Mouse (Mus musculus) hindbrain, embryonic 13.5 days (tissue): Measurements from ENCODE around the gene Fev. TPM values are rescaled to one million over a fixed set of nuclear protein-coding genes. Genes with fewer than 3 reads are reported as not detected.

ENCODE experiments used
- ATAC-seq: fragments of 200-750 bp; cut with Nextera tagmentation; 2 replicates; pipeline ENCODE4 v1.8.0; 2017; ENCODE audit warnings: moderate TSS enrichment; ENCODE audit not compliant: low FRiP score
- H3K27ac ChIP-seq: fragments of 300-500 bp; sonication (generic); 2 replicates; pipeline ENCODE4 v1.5.1; 2015; ENCODE audit warnings: inconsistent platforms, mild to moderate bottlenecking, moderate library complexity
- H3K27me3 ChIP-seq: fragments of 300-500 bp; sonication (generic); 2 replicates; pipeline ENCODE4 v1.6.1; 2015; ENCODE audit warnings: mild to moderate bottlenecking, inconsistent platforms
- H3K36me3 ChIP-seq: fragments of 300-500 bp; sonication (generic); 2 replicates; pipeline ENCODE4 v1.6.1; 2015; ENCODE audit warnings: mild to moderate bottlenecking, inconsistent platforms
- H3K4me1 ChIP-seq: fragments of 300-500 bp; sonication (generic); replicated peaks from 2 replicates; pipeline ENCODE4 v1.6.1; 2015; ENCODE audit warnings: inconsistent platforms
- H3K4me2 ChIP-seq: fragments of 300-500 bp; sonication (generic); 2 replicates; pipeline ENCODE4 v1.6.1; 2015; ENCODE audit warnings: inconsistent platforms, mild to moderate bottlenecking, moderate library complexity
- H3K4me3 ChIP-seq: fragments of 300-500 bp; sonication (generic); 2 replicates; pipeline ENCODE4 v1.5.1; 2015; ENCODE audit warnings: mild to moderate bottlenecking, inconsistent platforms
- H3K9ac ChIP-seq: fragments of 300-500 bp; sonication (generic); 2 replicates; pipeline ENCODE4 v1.6.1; 2015; ENCODE audit warnings: mild to moderate bottlenecking, inconsistent platforms
- H3K9me3 ChIP-seq: fragments of 300-500 bp; sonication (generic); 2 replicates; pipeline ENCODE4 v1.6.1; 2016; ENCODE audit warnings: inconsistent platforms
- WGBS: fragments of 180-500 bp; shearing (Covaris S2); methylation state at CpG from one replicate; pipeline ENCODE4 v1.1.7; 2015; 5-methylcytosine and 5-hydroxymethylcytosine counted together
- polyA plus RNA-seq: library from polyadenylated mRNA; unstranded; fragments of >200 nt; fragmentation: Nextera tagmentation; extraction: Ambion mirVana; gene quantifications from 2 replicates; pipeline ENCODE4 v1.2.1, GENCODE M21; 2015

Gene Fev
- polyA plus RNA-seq = 4.1 and 6.7 TPM in 2 replicates

DNA sequence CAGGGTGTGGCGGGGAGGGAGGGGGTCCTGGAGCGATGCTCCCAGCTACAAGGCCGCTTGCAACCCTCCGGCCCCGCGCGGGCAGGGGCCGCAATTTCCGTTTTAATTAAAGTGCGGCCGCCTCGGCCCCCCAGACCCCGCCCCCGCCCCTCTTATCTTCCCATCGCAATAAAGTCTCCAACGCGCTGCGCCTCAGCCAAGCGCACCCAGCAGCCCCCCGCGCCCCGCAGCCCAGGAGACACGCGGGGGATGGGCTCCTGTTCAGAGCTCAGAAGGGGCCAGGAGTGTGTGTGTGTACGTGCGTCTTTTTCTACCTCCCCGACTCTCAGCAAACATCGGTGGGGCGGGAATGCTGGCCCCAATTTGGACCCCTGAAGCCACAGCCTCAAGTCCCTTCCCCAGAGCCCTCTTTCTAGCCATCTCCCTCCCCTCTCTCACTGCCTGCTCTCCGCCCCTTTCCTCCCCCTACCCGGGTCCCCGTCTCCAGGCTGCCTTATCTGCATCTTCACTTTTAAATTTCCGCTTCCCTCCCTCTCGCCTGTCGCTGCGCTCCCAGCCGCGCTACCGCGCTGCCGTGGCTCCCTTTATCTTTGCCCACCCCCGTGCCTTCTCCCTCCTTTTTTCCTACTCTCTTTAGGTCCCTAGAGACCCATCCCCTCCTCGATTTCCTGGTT is at the start of gene Fev:
Gene Fev, minus strand, starts transcription at position 51 of the 674 bp plus-strand sequence.
- Histone ChIP-seq H3K9ac (peak within 1 kb of the TSS; percentile 43; the same call in 1 of the 2 replicates), H3K4me3 (peak within 1 kb of the TSS; percentile 23), H3K4me1 (peaks cover 29% of the 10 kb centered on the region), H3K4me2 (peak within 1 kb of the TSS; percentile 41), H3K27ac (no peak within 1 kb of the TSS), H3K9me3 (no peaks in the 10 kb centered on the region), H3K27me3 (peaks cover 100% of the 10 kb centered on the region), H3K36me3 (no peaks in the 10 kb centered on the region)
- WGBS = under 1% methylated on average over 43 of the region's 43 CpGs
- no peak for ATAC-seq

GRCm38 (mm10) chr1:74927621-74928296 is 42.5 kb upstream of the Fev start:
- no peak overlapping the region for H3K27ac ChIP-seq
- H3K4me2 ChIP-seq = no peak overlapping the region
- peaks cover 59% of the 10 kb centered on the region for H3K27me3 ChIP-seq
- no peaks in the 10 kb centered on the region for H3K9me3 ChIP-seq
- no peaks in the 10 kb centered on the region for H3K4me1 ChIP-seq
- no peak for ATAC-seq
- WGBS = 82% methylated on average over 9 of the region's 9 CpGs
- no peaks in the 10 kb centered on the region for H3K36me3 ChIP-seq
- H3K9ac ChIP-seq = no peak overlapping the region
- H3K4me3 ChIP-seq = no peak overlapping the region

DNA sequence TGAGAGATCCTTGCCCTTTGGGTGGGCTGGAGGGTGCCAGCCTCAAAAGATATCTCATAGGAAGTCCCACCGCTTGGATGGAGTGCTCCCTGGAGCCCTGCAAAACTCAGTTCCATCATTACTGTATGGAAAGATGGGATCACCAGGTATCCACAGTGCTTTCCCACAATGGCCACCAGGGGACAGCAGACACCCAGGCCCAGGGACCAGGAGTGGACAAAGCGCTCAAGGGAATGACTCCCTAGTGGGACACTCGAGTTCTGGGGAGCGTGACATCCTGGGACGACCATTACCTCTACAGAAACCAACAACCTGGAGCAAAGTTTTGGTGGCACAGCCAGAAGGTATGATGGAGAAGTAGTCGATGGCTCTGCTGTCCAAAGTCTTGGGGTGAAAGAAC is 41.5 kb upstream of the Fev start:
- H3K4me1 ChIP-seq = no peaks in the 10 kb centered on the region
- ATAC-seq = no peak
- no peak overlapping the region for H3K9ac ChIP-seq
- peaks cover 51% of the 10 kb centered on the region for H3K27me3 ChIP-seq
- H3K4me3 ChIP-seq = no peak overlapping the region
- H3K27ac ChIP-seq = no peak overlapping the region
- H3K9me3 ChIP-seq = no peaks in the 10 kb centered on the region
- no peak overlapping the region for H3K4me2 ChIP-seq
- 32% methylated on average over 6 of the region's 6 CpGs for WGBS
- no peaks in the 10 kb centered on the region for H3K36me3 ChIP-seq

- H3K9ac ChIP-seq = no peak overlapping the region
- no peak for ATAC-seq
- no peak overlapping the region for H3K4me2 ChIP-seq
- H3K4me3 ChIP-seq = no peak overlapping the region
- 67% methylated on average over 4 of the region's 4 CpGs for WGBS
- no peaks in the 10 kb centered on the region for H3K4me1 ChIP-seq
- H3K27me3 ChIP-seq = peaks cover 39% of the 10 kb centered on the region
- no peak overlapping the region for H3K27ac ChIP-seq
- H3K9me3 ChIP-seq = no peaks in the 10 kb centered on the region
- H3K36me3 ChIP-seq = no peaks in the 10 kb centered on the region
Measured at GRCm38 (mm10) chr1:74924464-74924863, 39.2 kb upstream of the Fev start.

DNA sequence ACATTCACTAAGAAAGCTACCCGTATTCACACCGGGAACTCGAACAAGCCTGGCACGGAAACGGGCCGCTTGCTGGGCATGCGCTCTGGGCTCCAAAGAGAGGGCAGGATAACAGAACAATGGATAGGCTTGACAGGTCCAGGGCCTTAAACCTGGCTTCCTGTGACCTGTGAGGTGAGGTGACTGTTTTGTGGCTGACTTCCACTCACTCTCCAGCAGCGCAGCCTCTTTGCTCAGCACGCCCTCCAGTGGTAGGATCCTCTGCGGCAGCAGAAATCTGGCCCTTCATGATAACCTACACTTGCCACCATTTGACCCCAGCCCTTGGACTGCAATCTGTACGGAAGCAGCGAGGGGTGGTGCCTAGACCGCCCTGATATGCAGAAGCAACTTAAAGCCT is 30.5 kb upstream of the Fev start:
- H3K4me1 ChIP-seq = no peaks in the 10 kb centered on the region
- 30% methylated on average over 13 of the region's 13 CpGs for WGBS
- H3K27me3 ChIP-seq = peaks cover 38% of the 10 kb centered on the region
- H3K4me2 ChIP-seq = no peak overlapping the region
- H3K9ac ChIP-seq = no peak overlapping the region
- no peak overlapping the region for H3K4me3 ChIP-seq
- no peak for ATAC-seq
- no peaks in the 10 kb centered on the region for H3K9me3 ChIP-seq
- H3K27ac ChIP-seq = no peak overlapping the region
- H3K36me3 ChIP-seq = no peaks in the 10 kb centered on the region

DNA sequence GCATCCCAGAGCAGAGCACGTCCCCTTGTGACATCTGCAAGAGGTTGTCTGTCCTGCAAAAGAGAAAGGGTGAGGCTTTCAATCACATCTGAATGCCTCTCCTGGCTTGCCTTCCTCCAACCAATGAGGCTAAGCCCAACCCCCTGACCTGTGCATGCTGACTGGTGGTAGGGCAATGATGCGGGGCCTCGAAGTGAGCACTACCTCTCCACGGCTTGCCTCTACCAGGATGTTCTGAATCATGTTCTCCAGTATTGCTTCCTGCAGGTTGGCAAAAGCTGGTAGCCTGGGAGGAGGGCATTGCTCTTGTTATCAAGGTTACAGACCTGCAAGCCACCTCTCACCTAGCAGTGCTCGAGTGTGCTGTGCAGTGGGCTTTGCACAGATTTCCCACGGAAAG is 17.0 kb upstream of the Fev start:
- peaks cover 26% of the 10 kb centered on the region for H3K4me1 ChIP-seq
- no peak overlapping the region for H3K4me3 ChIP-seq
- H3K36me3 ChIP-seq = no peaks in the 10 kb centered on the region
- 25% methylated on average over 6 of the region's 6 CpGs for WGBS
- H3K27me3 ChIP-seq = peaks cover 89% of the 10 kb centered on the region
- no peak for ATAC-seq
- no peak overlapping the region for H3K27ac ChIP-seq
- no peaks in the 10 kb centered on the region for H3K9me3 ChIP-seq
- H3K9ac ChIP-seq = no peak overlapping the region
- no peak overlapping the region for H3K4me2 ChIP-seq

- ATAC-seq = no peak
- Histone ChIP-seq H3K4me3 (no peak overlapping the region), H3K9me3 (no peaks in the 10 kb centered on the region), H3K27ac (no peak overlapping the region), H3K4me2 (no peak overlapping the region), H3K9ac (no peak overlapping the region), H3K36me3 (no peaks in the 10 kb centered on the region), H3K27me3 (peaks cover 92% of the 10 kb centered on the region), H3K4me1 (peaks cover 26% of the 10 kb centered on the region)
- WGBS = 2% methylated on average over 3 of the region's 3 CpGs
Measured at GRCm38 (mm10) chr1:74901686-74902085, 16.5 kb upstream of the Fev start.

GRCm38 (mm10) chr1:74900341-74901285 is 15.4 kb upstream of the Fev start:
- H3K4me3 ChIP-seq = peak overlapping the region; percentile 39
- WGBS = under 1% methylated on average over 53 of the region's 66 CpGs
- peak overlapping the region; percentile 68 for H3K9ac ChIP-seq
- H3K4me1 ChIP-seq = peaks cover 29% of the 10 kb centered on the region
- H3K4me2 ChIP-seq = peak overlapping the region; percentile 62
- ATAC-seq = no peak
- no peaks in the 10 kb centered on the region for H3K9me3 ChIP-seq
- no peaks in the 10 kb centered on the region for H3K36me3 ChIP-seq
- peaks cover 100% of the 10 kb centered on the region for H3K27me3 ChIP-seq
- H3K27ac ChIP-seq = no peak overlapping the region

DNA sequence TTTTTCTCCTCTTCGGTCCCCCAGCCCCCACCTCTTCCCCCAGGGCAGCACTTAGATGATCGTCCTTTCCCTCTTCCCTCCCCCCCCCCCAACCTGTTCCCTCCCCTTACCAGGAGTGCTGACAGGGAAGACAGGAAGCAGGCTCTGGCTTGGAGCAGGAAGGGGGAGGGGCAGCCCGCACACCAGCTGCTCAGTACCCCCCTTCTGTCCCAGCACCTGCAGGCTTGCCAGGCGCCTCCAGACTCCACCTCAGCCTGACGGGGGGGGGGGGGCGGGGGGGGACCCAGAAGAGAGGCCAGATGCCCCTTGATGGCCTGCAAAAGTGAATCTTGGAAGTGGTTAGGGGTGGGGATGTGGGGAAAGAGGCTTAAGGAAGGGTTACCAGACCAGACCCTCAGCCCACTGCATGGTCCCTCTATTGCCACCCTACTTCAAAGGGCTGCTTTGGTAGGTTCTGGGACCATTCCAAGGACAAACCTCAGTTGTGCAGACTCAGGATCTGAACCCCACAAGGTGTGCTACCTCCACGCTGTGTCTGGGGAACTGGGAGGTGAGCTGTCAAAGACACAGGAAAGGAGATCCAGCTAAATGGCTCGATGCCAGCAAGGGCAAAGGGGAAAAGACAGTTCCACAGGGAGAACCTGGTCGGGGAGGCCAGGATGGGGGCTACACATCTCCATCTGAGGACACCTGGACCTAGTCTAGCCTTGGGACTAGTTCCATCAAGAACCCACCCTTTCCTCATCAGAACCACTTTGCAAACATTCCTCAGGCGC is 13.6 kb upstream of the Fev start:
- ATAC-seq = no peak
- Histone ChIP-seq H3K4me1 (peaks cover 29% of the 10 kb centered on the region), H3K36me3 (no peaks in the 10 kb centered on the region), H3K27me3 (peaks cover 97% of the 10 kb centered on the region), H3K9me3 (no peaks in the 10 kb centered on the region), H3K27ac (no peak overlapping the region), H3K4me3 (no peak overlapping the region), H3K4me2 (no peak overlapping the region), H3K9ac (no peak overlapping the region)
- 8% methylated on average over 7 of the region's 10 CpGs for WGBS

- H3K36me3 ChIP-seq = no peaks in the 10 kb centered on the region
- ATAC-seq = no peak
Measured at GRCm38 (mm10) chr1:74897976-74898375, 12.8 kb upstream of the Fev start.

DNA sequence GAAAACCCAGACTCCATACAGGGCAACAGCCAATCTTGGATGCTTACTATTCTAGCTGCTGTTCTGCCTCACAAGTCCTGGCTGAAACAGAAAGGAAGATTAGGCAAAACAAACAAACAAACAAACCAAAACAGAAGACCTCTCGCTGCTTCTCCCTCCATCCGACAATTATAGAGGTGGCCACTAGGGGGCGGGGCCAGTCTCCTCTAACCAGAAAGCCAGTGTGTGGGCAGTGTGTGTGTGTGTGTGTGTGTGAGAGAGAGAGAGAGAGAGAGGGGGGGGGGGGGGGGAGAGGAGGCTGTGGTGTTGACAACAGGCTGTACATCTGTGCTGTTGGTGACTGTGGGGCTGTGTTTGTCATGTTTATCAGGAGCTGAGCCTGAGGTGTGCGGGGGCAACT is 9.7 kb upstream of the Fev start:
- Histone ChIP-seq H3K27me3 (peaks cover 97% of the 10 kb centered on the region), H3K4me3 (no peak overlapping the region), H3K27ac (no peak overlapping the region), H3K9ac (no peak overlapping the region), H3K4me1 (peaks cover 33% of the 10 kb centered on the region), H3K36me3 (no peaks in the 10 kb centered on the region), H3K9me3 (no peaks in the 10 kb centered on the region), H3K4me2 (no peak overlapping the region)
- 14% methylated on average over 4 of the region's 4 CpGs for WGBS
- no peak for ATAC-seq

More at GRCm38 (mm10) chr1:74897976-74898375, 12.8 kb upstream of the Fev start:
- Histone ChIP-seq H3K9me3 (no peaks in the 10 kb centered on the region), H3K9ac (0 out of 2 replicates have a peak overlapping the region, but pooled peaks have one; percentile 39), H3K4me1 (peaks cover 33% of the 10 kb centered on the region), H3K4me2 (no peak overlapping the region), H3K4me3 (no peak overlapping the region), H3K27me3 (peaks cover 97% of the 10 kb centered on the region), H3K27ac (no peak overlapping the region)
- 4% methylated on average over 7 of the region's 7 CpGs for WGBS
